Mouse (Mus musculus) gastrocnemius, adult 2 months (tissue): ENCODE measurements at regions not wholly inside any gene's neighbourhood (a gene's known extent, or its start where the extent isn't known, plus 50 kb on each side); places are given as distances from the start of the nearest gene placed in this dataset.

ENCODE experiments used
- DNase-seq: peaks from one replicate; pipeline ENCODE4 v3.0.0; 2022
- H3K27ac ChIP-seq: fragments of 200-600 bp; 2 replicates; pipeline ENCODE4 v1.8.1; 2022; ENCODE audit warnings: mild to moderate bottlenecking
- H3K4me3 ChIP-seq: fragments of 200-600 bp; 2 replicates; pipeline ENCODE4 v1.8.1; 2022; ENCODE audit warnings: mild to moderate bottlenecking, moderate library complexity
- CTCF ChIP-seq: fragments of 200-600 bp; IDR thresholded peaks from 2 replicates; pipeline ENCODE4 v1.8.1; 2022; ENCODE audit warnings: antibody characterized with exemption, mild to moderate bottlenecking, moderate library complexity
- intact Hi-C: fragments of 180-260 bp; cut with DNase I; formaldehyde crosslinking; loops from one replicate; pipeline ENCODE4 v1.15.1; 2025

DNA sequence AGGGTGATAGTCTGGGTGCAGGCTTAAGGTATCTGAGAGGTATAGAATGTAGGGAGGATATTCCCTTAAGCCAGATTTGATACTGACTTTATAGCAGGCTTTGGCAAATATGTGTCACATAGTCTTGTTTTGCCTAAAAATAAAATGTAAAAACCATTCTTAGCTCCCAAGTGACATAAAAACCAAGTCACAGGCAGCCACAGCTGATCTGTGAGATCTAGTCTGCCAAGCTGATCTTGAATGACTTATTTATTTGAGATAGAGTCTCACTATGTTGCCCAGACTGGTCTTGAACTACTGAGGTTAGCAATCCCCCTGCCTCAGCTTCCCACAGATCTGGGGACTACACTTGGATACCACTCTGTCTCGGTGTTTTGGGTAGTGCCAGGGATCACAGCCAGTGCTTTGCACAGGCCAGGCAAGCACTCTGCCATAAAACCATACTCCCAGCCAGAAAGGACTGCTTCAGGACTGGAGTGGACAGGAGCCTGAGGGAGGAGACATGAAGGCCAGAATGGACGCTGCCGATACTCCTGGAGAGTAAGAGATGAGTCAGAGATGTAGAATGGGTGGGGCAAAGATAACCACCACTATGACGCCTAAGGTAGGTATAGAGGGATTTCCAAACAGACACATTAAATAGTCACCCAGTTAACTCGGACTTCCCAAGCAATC lies 51.0 kb upstream of the Rnf24 start:
- no peak for DNase-seq
- no peak for TF ChIP-seq CTCF
- intact Hi-C loops = no loop called here
- Histone ChIP-seq H3K4me3 (no peak overlapping the region), H3K27ac (no peak overlapping the region)
